Mouse (Mus musculus) forebrain, embryonic 11.5 days (tissue): Measurements from ENCODE around the gene Grb2. TPM values are rescaled to one million over a fixed set of nuclear protein-coding genes. Genes with fewer than 3 reads are reported as not detected.

Experiments
- ATAC-seq: fragments of 200-750 bp; cut with Nextera tagmentation; replicated peaks from 2 replicates; pipeline ENCODE4 v1.8.0; 2017; ENCODE audit warnings: moderate TSS enrichment; ENCODE audit not compliant: low FRiP score
- DNase-seq: peaks from one replicate; pipeline ENCODE4 v3.0.0-alpha.2; 2017; ENCODE audit warnings: low spot score
- H3K27ac ChIP-seq: fragments of 300-500 bp; sonication (generic); 2 replicates; pipeline ENCODE4 v1.5.1; 2014; ENCODE audit warnings: low read depth, low read length
- H3K27me3 ChIP-seq: fragments of 300-500 bp; sonication (generic); 2 replicates; pipeline ENCODE4 v1.6.1; 2014; ENCODE audit warnings: mild to moderate bottlenecking, low read length, mixed read lengths; ENCODE audit not compliant: control insufficient read depth, insufficient read depth
- H3K36me3 ChIP-seq: fragments of 300-500 bp; sonication (generic); 2 replicates; pipeline ENCODE4 v1.6.1; 2014; ENCODE audit warnings: mild to moderate bottlenecking, low read length, moderate library complexity, mixed read lengths; ENCODE audit not compliant: control insufficient read depth, insufficient read depth
- H3K4me1 ChIP-seq: fragments of 300-500 bp; sonication (generic); replicated peaks from 2 replicates; pipeline ENCODE4 v1.6.1; 2014; ENCODE audit warnings: low read length, mixed read lengths; ENCODE audit not compliant: control insufficient read depth, insufficient read depth
- H3K4me2 ChIP-seq: fragments of 300-500 bp; sonication (generic); 2 replicates; pipeline ENCODE4 v1.6.1; 2014; ENCODE audit warnings: low read depth, mild to moderate bottlenecking, low read length, moderate library complexity, mixed read lengths; ENCODE audit not compliant: severe bottlenecking
- H3K4me3 ChIP-seq: fragments of 300-500 bp; sonication (generic); 2 replicates; pipeline ENCODE4 v1.5.1; 2014; ENCODE audit warnings: low read depth, low read length
- H3K9ac ChIP-seq: fragments of 300-500 bp; sonication (generic); 2 replicates; pipeline ENCODE4 v1.6.1; 2014; ENCODE audit warnings: low read length
- H3K9me3 ChIP-seq: fragments of 300-500 bp; sonication (generic); 2 replicates; pipeline ENCODE4 v1.6.1; 2016; ENCODE audit warnings: low read length, mixed read lengths; ENCODE audit not compliant: control insufficient read depth
- WGBS: fragments of 180-500 bp; shearing (Covaris S2); extraction: QIAGEN DNeasy Blood & Tissue Kit; methylation state at CpG from one replicate; pipeline ENCODE4 v1.1.7; 2014; 5-methylcytosine and 5-hydroxymethylcytosine counted together
- polyA plus RNA-seq: library from polyadenylated mRNA; unstranded; fragments of >200 nt; fragmentation: Nextera tagmentation; extraction: Ambion mirVana; gene quantifications from 2 replicates; pipeline ENCODE4 v1.2.1, GENCODE M21; 2014

Grb2 gene
- polyA plus RNA-seq, 1 experiment from 2014 or later: 63.0 TPM

GRCm38 (mm10) chr11:115615875-115616274 lies 92.5 kb downstream of the Grb2 start:
- Histone ChIP-seq H3K4me3 (no peak overlapping the region), H3K36me3 (no peaks in the 10 kb centered on the region), H3K4me1 (peaks cover 16% of the 10 kb centered on the region), H3K9me3 (no peaks in the 10 kb centered on the region), H3K9ac (no peak overlapping the region), H3K27ac (no peak overlapping the region), H3K27me3 (no peaks in the 10 kb centered on the region), H3K4me2 (no peak overlapping the region)
- ATAC-seq (no peak), DNase-seq (no peak)
- 94% methylated on average over 6 of the region's 6 CpGs for WGBS

GRCm38 (mm10) chr11:115615108-115615825 lies 93.1 kb downstream of the Grb2 start:
- no peaks in the 10 kb centered on the region for H3K36me3 ChIP-seq
- ATAC-seq (no peak), DNase-seq (no peak)
- no peak overlapping the region for H3K27ac ChIP-seq
- peaks cover 16% of the 10 kb centered on the region for H3K4me1 ChIP-seq
- no peaks in the 10 kb centered on the region for H3K9me3 ChIP-seq
- H3K27me3 ChIP-seq: no peaks in the 10 kb centered on the region
- WGBS: 85% methylated on average over 15 of the region's 15 CpGs
- no peak overlapping the region for H3K4me3 ChIP-seq
- H3K4me2 ChIP-seq: no peak overlapping the region
- H3K9ac ChIP-seq: no peak overlapping the region

- no peak overlapping the region for H3K4me3 ChIP-seq
- H3K4me2 ChIP-seq: no peak overlapping the region
- DNase-seq (no peak), ATAC-seq (no peak)
- no peaks in the 10 kb centered on the region for H3K27me3 ChIP-seq
- H3K4me1 ChIP-seq: peaks cover 16% of the 10 kb centered on the region
- H3K36me3 ChIP-seq: no peaks in the 10 kb centered on the region
- no peak overlapping the region for H3K27ac ChIP-seq
- no peaks in the 10 kb centered on the region for H3K9me3 ChIP-seq
- WGBS: 84% methylated on average over 10 of the region's 10 CpGs
- no peak overlapping the region for H3K9ac ChIP-seq
Measured at GRCm38 (mm10) chr11:115614346-115615107, 93.9 kb downstream of the Grb2 start.

GRCm38 (mm10) chr11:115613138-115613945 lies 95.1 kb downstream of the Grb2 start:
- Histone ChIP-seq H3K27ac (no peak overlapping the region), H3K4me2 (peak overlapping the region; percentile 89), H3K4me1 (peaks cover 16% of the 10 kb centered on the region), H3K4me3 (peak overlapping the region; percentile 53), H3K36me3 (no peaks in the 10 kb centered on the region; the same call in 1 of the 2 replicates), H3K27me3 (no peaks in the 10 kb centered on the region), H3K9me3 (no peaks in the 10 kb centered on the region), H3K9ac (peak overlapping the region; percentile 70)
- under 1% methylated on average over 16 of the region's 16 CpGs for WGBS
- DNase-seq (no peak), ATAC-seq (peak; percentile 16; the same call in 1 of the 2 replicates)

- Histone ChIP-seq H3K4me2 (peak within 1 kb of the TSS; percentile 89), H3K27ac (peak within 1 kb of the TSS; percentile 57), H3K36me3 (peaks cover 2% of the 10 kb centered on the region; the same call in 1 of the 2 replicates), H3K9ac (peak within 1 kb of the TSS; percentile 70), H3K4me1 (peaks cover 16% of the 10 kb centered on the region), H3K9me3 (no peaks in the 10 kb centered on the region), H3K4me3 (peak within 1 kb of the TSS; percentile 53), H3K27me3 (no peaks in the 10 kb centered on the region)
- ATAC-seq (peak; percentile 85), DNase-seq (peak; percentile 92)
- under 1% methylated on average over 50 of the region's 80 CpGs for WGBS
Measured at GRCm38 (mm10) chr11:115612410-115613137, 95.8 kb downstream of the Grb2 start, which contains the start of gene Mif4gd. Gene Mif4gd (minus strand): TSS chr11:115612969.

GRCm38 (mm10) chr11:115612059-115612409 lies 96.4 kb downstream of the Grb2 start:
- no peaks in the 10 kb centered on the region for H3K9me3 ChIP-seq
- ATAC-seq: peak; percentile 50; the same call in 1 of the 2 replicates
- peak overlapping the region; percentile 53 for H3K4me3 ChIP-seq
- H3K4me2 ChIP-seq: peak overlapping the region; percentile 89
- H3K36me3 ChIP-seq: peaks cover 7% of the 10 kb centered on the region; the same call in 1 of the 2 replicates
- WGBS: 5% methylated on average over 13 of the region's 13 CpGs
- H3K4me1 ChIP-seq: peaks cover 16% of the 10 kb centered on the region
- peak; percentile 70 for DNase-seq
- H3K27ac ChIP-seq: peak overlapping the region; percentile 31; the same call in 1 of the 2 replicates
- peak overlapping the region; percentile 70 for H3K9ac ChIP-seq
- no peaks in the 10 kb centered on the region for H3K27me3 ChIP-seq

GRCm38 (mm10) chr11:115611173-115611572 lies 97.2 kb downstream of the Grb2 start:
- no peak for ATAC-seq
- Histone ChIP-seq H3K9ac (peak overlapping the region; percentile 70; the same call in 1 of the 2 replicates), H3K4me2 (no peak overlapping the region; the same call in 1 of the 2 replicates), H3K36me3 (peaks cover 14% of the 10 kb centered on the region; the same call in 1 of the 2 replicates), H3K27ac (no peak overlapping the region), H3K4me1 (peaks cover 16% of the 10 kb centered on the region), H3K4me3 (no peak overlapping the region), H3K9me3 (no peaks in the 10 kb centered on the region), H3K27me3 (no peaks in the 10 kb centered on the region)
- DNase-seq: no peak
- 83% methylated on average over 6 of the region's 6 CpGs for WGBS
